In genomic region chr6:66287607-66288006, GRCm38 (mm10) we compare ENCODE assay signal across 23 mouse cellular contexts.
A peak's percentile ranks its signal among the peaks of the same experiment; 100 is the strongest.
DNase-seq lines count a peak whose midpoint lies in the region; ATAC-seq lines count a peak whose summit lies in the region.
"Had no signal": no experiment of that assay in that cellular context is flagged by ENCODE, and none has a peak within 500 bp of the region (broad histone marks: within the 10 kb centered on the region; RNA-seq: fewer than 3 reads in every experiment).

No protein-coding gene starts in this region.

- ATAC-seq in forebrain, embryonic 14.5 days: no peak
- peak; percentile 100 for ATAC-seq in frontal cortex, adult (ENCODE audit: low TSS enrichment)
- ATAC-seq in kidney, embryonic 16.5 days (ENCODE audit: low FRiP score, low TSS enrichment): no peak
- ATAC-seq in monocyte, adult 5-6 weeks (replicated peaks; ENCODE audit: insufficient number of reproducible peaks, low FRiP score, low TSS enrichment, poor library complexity, severe bottlenecking): no peak
- ATAC-seq: inflammation-experienced regulatory T-cells, adult 6 months; midbrain, embryonic 16.5 days had no signal

- no peak overlapping the region for H3K4me2 ChIP-seq in forebrain, embryonic 14.5 days (ENCODE audit: low read length)
- no peak overlapping the region for H3K4me2 ChIP-seq in kidney, embryonic 16.5 days (replicated peaks; ENCODE audit: low read depth, low read length)
- H3K4me2 ChIP-seq: embryonic facial prominence, embryonic 13.5 days; heart, embryonic 11.5 days; hindbrain, embryonic 12.5 days; limb, embryonic 13.5 days; lung, embryonic 15.5 days; stomach, embryonic 15.5 days had no signal

- intact Hi-C loops in left cerebral cortex, postnatal 10 days (cut with DNase I): no loop called here
- intact Hi-C loops in gastrocnemius, postnatal 14 days (cut with DNase I; ENCODE audit: low total_unique reads): no loop called here

- H3K9me3 ChIP-seq in forebrain, embryonic 14.5 days (replicated peaks; ENCODE audit: control insufficient read depth, low read length): no peaks in the 10 kb centered on the region
- H3K9me3 ChIP-seq in forebrain, embryonic 10.5 days: no peaks in the 10 kb centered on the region
- no peaks in the 10 kb centered on the region for H3K9me3 ChIP-seq in kidney, embryonic 16.5 days (ENCODE audit: low read length)
- H3K9me3 ChIP-seq: embryonic facial prominence, embryonic 13.5 days; hindbrain, embryonic 12.5 days; limb, embryonic 13.5 days; lung, embryonic 15.5 days; stomach, embryonic 15.5 days had no signal

- no peaks in the 10 kb centered on the region for H3K4me1 ChIP-seq in forebrain, embryonic 14.5 days (ENCODE audit: control insufficient read depth, insufficient read depth, low read length)
- no peaks in the 10 kb centered on the region for H3K4me1 ChIP-seq in forebrain, embryonic 10.5 days
- H3K4me1 ChIP-seq in kidney, embryonic 16.5 days (ENCODE audit: insufficient read depth, low read length): no peaks in the 10 kb centered on the region
- H3K4me1 ChIP-seq: embryonic facial prominence, embryonic 13.5 days; hindbrain, embryonic 12.5 days; lung, embryonic 15.5 days; stomach, embryonic 15.5 days had no signal

- H3K27ac ChIP-seq in forebrain, embryonic 14.5 days (ENCODE audit: low read depth, low read length): no peak overlapping the region
- no peak overlapping the region for H3K27ac ChIP-seq in forebrain, embryonic 10.5 days
- H3K27ac ChIP-seq in kidney, embryonic 16.5 days (ENCODE audit: low read length): no peak overlapping the region
- H3K27ac ChIP-seq: embryonic facial prominence, embryonic 13.5 days; hindbrain, embryonic 12.5 days; limb, embryonic 13.5 days; liver, embryonic 14.5 days; lung, embryonic 15.5 days; stomach, embryonic 15.5 days had no signal

- H3K36me3 ChIP-seq in forebrain, embryonic 14.5 days (ENCODE audit: control insufficient read depth, insufficient read depth, low read length): no peaks in the 10 kb centered on the region
- H3K36me3 ChIP-seq in forebrain, embryonic 10.5 days (replicated peaks): no peaks in the 10 kb centered on the region
- no peaks in the 10 kb centered on the region for H3K36me3 ChIP-seq in kidney, embryonic 16.5 days (ENCODE audit: insufficient read depth, low read length)
- H3K36me3 ChIP-seq: embryonic facial prominence, embryonic 13.5 days; hindbrain, embryonic 12.5 days; limb, embryonic 13.5 days; lung, embryonic 15.5 days; stomach, embryonic 15.5 days had no signal

- H3K9ac ChIP-seq in forebrain, embryonic 14.5 days (ENCODE audit: low read length): no peak overlapping the region
- H3K9ac ChIP-seq in kidney, embryonic 16.5 days (replicated peaks; ENCODE audit: low read length): no peak overlapping the region
- H3K9ac ChIP-seq: embryonic facial prominence, embryonic 13.5 days; hindbrain, embryonic 12.5 days; limb, embryonic 13.5 days; liver, embryonic 14.5 days; lung, embryonic 15.5 days; stomach, embryonic 15.5 days had no signal

- no peak overlapping the region for H3K4me3 ChIP-seq in forebrain, embryonic 14.5 days (ENCODE audit: low read depth, low read length)
- no peak overlapping the region for H3K4me3 ChIP-seq in forebrain, embryonic 10.5 days
- no peak overlapping the region for H3K4me3 ChIP-seq in kidney, embryonic 16.5 days (ENCODE audit: low read length)
- H3K4me3 ChIP-seq: embryonic facial prominence, embryonic 13.5 days; hindbrain, embryonic 12.5 days; limb, embryonic 13.5 days; lung, embryonic 15.5 days; stomach, embryonic 15.5 days had no signal

- peak; percentile 15 for DNase-seq in forebrain, embryonic 14.5 days (ENCODE audit: low spot score)
- no peak for DNase-seq in forebrain, embryonic 10.5 days (ENCODE audit: extremely low spot score, low spot score)
- peak; percentile 13 to 24 for DNase-seq in left cerebral cortex, postnatal 10 days (ENCODE audit: extremely low spot score in 1 of 2, low spot score in 2 of 2)
- peak; percentile 53 for DNase-seq in right cerebral cortex, postnatal 25 days
- DNase-seq in gastrocnemius, postnatal 14 days: no peak
- DNase-seq: adrenal gland, adult 2 months; cerebellum, adult 9-11 months; heart, postnatal 10 days; kidney, adult 9 months; kidney, postnatal 4 days; lung, postnatal 4 days had no signal

- no peaks in the 10 kb centered on the region for H3K27me3 ChIP-seq in forebrain, embryonic 14.5 days (replicated peaks; ENCODE audit: control insufficient read depth, insufficient read depth, low read length)
- no peaks in the 10 kb centered on the region for H3K27me3 ChIP-seq in forebrain, embryonic 10.5 days (ENCODE audit: poor library complexity, severe bottlenecking)
- no peaks in the 10 kb centered on the region for H3K27me3 ChIP-seq in kidney, embryonic 16.5 days (ENCODE audit: insufficient read depth, low read length)
- H3K27me3 ChIP-seq: embryonic facial prominence, embryonic 13.5 days; hindbrain, embryonic 12.5 days; limb, embryonic 13.5 days; lung, embryonic 15.5 days; stomach, embryonic 15.5 days had no signal

Comparison
In these comparisons a context has a peak if more than half of its experiments do, and no peak if none do; other contexts are left out.
1. DNase-seq: peak in forebrain, embryonic 14.5 days (single experiment), left cerebral cortex, postnatal 10 days (2 of 2) and right cerebral cortex, postnatal 25 days (single experiment); none in forebrain, embryonic 10.5 days (single experiment) and gastrocnemius, postnatal 14 days (single experiment).